Mouse (Mus musculus): ENCODE measurements around the gene Hmmr. TPM values are rescaled to one million over a fixed set of nuclear protein-coding genes. Genes with fewer than 3 reads are reported as not detected.

The Hmmr gene
- polyA plus RNA-seq, 1 experiment from 2014 or later = 65.0 TPM

Other genes with a start within 250 kb of the Hmmr start
- 61.3 and 72.7 TPM in 2 replicates for gene Mat2b, start 38.2 kb downstream of the Hmmr start, polyA plus RNA-seq (2015; fragmentation: Nextera tagmentation; extraction: Ambion mirVana)
- 113 and 135 TPM in 2 replicates for gene Nudcd2, start 245 bp upstream of the Hmmr start, polyA plus RNA-seq (2015; fragmentation: Nextera tagmentation; extraction: Ambion mirVana)
- 21.9 and 30.8 TPM in 2 replicates for gene Ccng1, start 21.9 kb upstream of the Hmmr start, polyA plus RNA-seq (2015; fragmentation: Nextera tagmentation; extraction: Ambion mirVana)